Mouse (Mus musculus) naive thymus-derived CD4-positive, alpha-beta T cell, adult 2 months (primary cell): ENCODE measurements around the gene Supv3l1.
"Not testable (repeated sequence)": the region's sequence is repeated elsewhere in the genome, so short reads cannot be mapped to it uniquely, and the experiment has no call there.

ENCODE experiments used
- DNase-seq: peaks from one replicate; pipeline ENCODE4 v3.0.0-alpha.2; 2011; ENCODE audit warnings: low read depth

Gene Supv3l1

GRCm38 (mm10) chr10:62449364-62450279 lies at the start of gene Supv3l1, which contains the start of gene 4930507D05Rik:
TSS of gene Supv3l1 (minus strand) at chr10:62449738.
TSS of gene 4930507D05Rik (plus strand) at chr10:62449489.
- peak; percentile 96 for DNase-seq

DNA sequence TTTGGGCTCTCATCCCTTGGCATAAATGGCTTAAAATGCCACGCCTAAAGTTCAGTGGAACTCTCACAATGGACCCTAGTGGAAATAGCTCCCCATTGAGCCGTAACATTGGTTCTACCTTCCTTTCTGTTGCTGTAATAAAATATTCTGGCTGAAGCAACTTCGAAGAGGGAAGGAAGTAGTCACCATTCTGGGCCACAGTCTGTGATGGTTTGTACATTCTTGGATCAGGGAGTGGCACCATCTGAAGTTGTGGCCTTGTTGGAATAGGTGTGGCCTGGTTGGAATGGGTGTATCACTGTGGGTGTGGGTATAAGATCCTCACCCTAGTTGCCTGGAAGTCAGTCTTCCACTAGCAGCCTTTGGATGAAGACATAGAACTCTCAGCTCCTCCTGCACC lies 42.1 kb upstream of the Supv3l1 start:
- not testable (repeated sequence) for DNase-seq

DNA sequence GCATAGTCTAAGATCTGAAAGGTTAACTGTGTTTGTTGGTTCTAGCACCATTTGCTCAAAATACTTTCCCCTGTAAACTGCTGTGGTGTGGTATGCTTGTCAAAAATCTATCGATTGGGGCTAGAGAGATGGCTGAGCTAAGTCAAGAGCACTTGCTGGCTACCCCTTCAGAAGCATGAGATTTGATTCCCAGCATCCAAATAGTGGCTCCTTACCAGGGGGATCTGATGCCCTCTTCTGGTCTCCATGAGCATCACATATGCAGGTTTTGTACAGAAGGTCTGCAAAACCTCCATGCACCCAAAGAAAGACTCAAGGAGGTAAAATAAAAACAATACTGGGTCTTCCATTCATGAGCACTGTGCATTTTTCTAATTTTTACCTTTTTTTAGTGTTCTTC lies 38.7 kb upstream of the Supv3l1 start:
- peak; percentile 71 for DNase-seq

GRCm38 (mm10) chr10:62486618-62487415 lies 37.3 kb upstream of the Supv3l1 start, which contains the start of gene Vps26a:
TSS of gene Vps26a (minus strand) at chr10:62486805.
- peak; percentile 98 for DNase-seq

DNA sequence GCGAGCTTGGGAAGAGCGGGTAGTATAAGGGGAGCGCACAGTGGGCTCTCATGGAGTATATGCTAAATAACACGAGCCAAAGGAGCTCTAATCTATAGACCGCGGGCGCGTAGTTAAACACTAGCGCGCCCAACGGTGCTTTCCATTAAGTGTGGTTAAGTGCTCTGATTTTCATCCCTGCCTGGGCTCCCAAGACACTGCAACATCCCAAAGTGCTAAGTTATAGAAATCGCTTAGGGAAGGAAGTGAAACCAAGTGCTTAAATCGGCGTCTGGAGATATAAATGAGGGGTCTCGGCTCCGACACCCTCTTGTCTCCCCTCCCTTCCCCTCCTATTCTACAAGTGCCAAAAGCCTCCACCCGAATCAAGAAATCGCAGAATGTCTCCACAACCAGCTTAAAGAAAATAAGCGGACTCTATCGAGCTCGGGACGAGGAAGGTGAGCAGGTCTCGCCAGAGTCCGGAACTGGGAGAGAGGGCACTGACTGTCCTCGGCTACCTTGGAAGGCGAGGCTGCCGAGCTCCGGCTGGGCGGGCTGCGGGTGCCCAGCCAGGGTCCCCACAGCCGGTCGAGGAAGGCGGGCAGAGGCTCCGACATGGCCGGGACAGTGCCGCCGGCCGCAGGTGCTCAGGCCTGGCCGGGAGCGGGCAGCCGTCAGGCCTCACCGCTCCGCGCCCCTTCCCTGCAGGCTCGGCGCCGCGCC lies 36.5 kb upstream of the Supv3l1 start:
- DNase-seq: peak; percentile 66

DNA sequence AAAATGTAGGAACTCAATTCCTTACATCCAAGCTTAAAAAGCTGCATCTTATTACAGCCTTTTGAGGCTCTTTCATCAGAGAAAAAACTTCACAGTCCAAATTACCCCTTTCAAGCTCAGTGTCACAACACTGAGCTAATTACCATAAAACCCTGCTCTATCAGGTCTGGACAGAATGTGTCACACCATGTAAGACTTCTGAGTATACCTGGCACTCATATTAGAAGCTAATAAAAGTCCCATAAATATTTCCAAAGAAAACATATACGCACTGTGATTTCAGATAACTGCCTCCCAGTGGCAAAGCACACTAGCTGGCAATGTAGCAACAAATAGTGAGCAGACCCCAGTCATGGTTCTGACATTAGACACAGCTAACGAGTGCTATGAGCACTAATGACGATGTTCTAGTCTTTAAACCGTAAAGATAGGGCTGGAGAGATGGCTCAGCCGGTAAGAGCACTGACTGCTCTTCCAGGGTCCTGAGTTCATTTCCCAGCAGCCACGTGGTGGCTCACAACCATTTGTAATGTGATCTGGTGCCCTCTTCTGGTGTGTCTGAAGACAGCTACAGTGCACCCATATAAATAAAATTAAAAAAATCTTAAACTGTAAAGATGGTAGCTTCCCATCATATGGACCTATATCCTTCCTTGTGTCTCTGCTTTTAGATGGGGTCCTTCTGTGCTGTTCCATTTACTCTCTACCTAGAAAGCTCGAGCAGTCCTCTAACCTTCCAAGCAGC lies 31.7 kb upstream of the Supv3l1 start:
- DNase-seq: no peak

GRCm38 (mm10) chr10:62476980-62477379 lies 27.4 kb upstream of the Supv3l1 start:
- no peak for DNase-seq

- no peak for DNase-seq
Observed at GRCm38 (mm10) chr10:62474944-62475343, 25.4 kb upstream of the Supv3l1 start.

DNA sequence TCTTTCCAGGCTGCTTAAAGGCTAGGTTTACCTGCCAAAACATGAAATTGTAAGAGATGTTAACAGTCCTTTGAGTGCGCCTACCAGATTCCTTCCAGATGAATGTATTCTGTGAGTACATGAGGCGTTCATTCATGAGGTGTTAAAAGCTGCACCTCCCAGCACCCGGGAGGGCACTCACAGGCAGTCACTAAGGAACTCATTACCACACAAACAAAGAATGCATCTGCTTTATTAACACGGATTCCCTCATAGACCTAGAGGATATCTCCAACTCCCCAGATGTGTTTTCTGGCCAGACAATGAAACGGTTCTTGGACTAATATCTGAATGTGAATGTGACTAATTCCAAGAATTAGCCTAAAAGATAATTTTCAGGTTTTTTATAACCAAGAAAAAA lies 21.6 kb upstream of the Supv3l1 start:
- DNase-seq: no peak

DNA sequence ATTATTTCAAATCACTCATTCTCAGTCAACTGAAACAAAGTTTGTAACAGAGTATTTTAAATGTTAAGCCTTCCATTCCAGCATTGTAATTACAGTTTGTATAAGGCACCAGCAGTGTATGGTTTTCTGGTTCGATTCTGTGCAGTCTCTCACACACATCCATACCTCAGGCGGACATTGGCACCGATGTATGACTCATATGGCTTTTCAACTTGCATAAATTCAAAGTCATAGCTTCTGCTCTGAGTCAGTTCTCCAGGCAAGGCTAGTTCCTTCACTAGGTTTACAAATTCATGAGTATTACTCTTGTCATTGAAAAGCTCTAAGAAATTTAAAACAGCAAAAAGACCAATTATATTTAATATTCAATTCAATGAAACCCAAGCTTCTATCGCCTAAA lies 20.2 kb upstream of the Supv3l1 start:
- DNase-seq: no peak

- no peak for DNase-seq
Observed at GRCm38 (mm10) chr10:62461321-62461720, 11.8 kb upstream of the Supv3l1 start.

DNA sequence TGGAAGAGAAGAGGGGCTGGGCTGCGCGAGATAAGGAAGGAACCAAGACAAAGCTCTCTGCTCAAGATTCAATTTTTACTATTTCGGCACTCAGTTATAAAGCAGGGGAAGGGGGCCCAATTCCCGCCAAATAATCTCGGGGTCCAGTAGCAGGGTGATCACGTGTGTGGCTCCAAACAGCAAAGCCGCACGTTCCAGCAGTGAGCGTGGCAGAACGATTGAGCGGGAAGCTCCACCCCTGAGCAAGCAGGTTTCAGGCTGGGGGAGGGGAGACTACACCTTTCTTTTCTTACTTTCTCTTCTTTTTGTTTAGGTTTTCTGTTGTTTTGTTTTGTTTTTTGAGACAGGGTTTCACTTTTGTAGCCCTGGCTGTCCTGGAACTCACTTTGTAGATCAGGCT lies 2.5 kb upstream of the Supv3l1 start:
- DNase-seq: not testable (repeated sequence)

DNA sequence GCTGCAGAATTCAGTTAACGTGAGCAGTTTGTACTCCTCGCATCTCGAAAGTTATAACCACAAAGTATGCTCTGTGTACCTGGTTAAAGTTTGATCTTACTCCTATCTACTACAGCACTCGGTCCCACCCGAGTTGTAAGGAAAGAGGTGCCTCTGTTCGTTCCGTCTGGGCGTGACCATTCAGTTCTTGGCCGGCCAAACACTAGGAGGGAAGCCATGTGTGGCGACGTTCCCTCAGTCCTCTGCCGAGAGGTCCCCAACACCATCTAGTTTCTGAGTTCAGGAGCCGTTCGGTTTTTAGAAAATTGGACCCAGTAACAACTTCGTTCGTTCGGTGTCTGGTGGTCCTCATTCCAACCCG lies 722 bp upstream of the Supv3l1 start:
- DNase-seq: no peak

DNA sequence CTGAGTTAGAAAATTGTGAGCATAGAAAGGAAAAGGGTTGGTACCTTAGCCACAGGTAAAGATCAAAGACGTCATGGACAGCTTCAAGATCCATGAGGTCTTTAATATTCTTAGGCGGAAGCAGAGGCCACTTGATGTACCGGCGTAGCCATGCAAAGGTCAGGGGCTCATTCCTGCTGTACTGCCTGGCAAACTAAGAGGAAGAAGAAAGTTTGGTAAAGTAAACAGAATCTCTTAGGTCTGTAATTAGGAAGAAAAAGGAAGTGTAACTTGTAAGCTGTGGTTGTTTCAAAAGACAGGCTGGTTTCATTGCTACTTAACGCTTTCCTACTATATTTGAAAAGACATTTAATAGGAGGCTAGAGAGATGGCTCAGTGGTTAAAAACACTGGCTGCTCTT lies 19.1 kb downstream of the Supv3l1 start:
- no peak for DNase-seq

- DNase-seq: no peak
Observed at GRCm38 (mm10) chr10:62425081-62425871, 24.3 kb downstream of the Supv3l1 start.

DNA sequence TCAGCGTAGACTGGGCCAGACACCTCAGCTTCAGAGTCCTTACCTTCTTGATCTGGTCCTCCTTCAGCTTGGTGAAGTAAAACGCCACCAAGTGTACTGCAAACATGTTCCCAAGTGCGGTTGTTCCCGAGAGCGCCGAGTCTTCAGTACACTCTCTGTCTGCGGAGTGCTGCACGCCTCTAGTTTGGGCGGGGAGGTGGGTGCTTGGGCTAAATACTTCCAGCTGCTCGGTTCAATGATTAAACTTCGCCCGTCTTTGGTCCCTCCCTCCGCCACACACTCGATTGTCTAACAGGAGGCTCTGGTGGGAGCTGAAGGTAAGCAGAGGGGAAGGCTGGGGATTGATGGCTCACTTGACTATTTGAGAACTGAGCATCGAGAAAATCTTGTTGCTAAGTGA lies 27.3 kb downstream of the Supv3l1 start, which contains the start of gene Hkdc1:
Hkdc1 (minus strand) TSS at position 237 of the 400 bp plus-strand sequence.
- no peak for DNase-seq

DNA sequence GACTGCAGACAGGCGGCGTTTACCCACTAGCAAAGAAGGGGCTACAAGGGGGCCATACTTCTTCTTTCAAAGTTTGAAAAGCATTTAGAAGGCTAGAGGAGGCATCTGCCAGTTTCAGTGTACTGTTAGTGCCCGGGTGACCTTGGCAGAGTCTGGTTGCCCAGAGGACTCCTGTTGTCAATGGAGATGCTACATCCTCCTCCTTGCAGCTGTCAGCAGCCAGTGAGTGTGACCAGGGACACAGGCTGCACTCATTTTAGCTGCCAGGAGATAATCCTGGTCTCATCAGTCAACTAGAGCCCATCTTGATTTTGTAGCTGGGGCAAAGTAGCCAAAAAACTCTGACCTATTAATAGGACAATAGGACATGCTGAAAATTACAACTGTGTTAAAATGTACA lies 28.4 kb downstream of the Supv3l1 start:
- DNase-seq: no peak

- no peak for DNase-seq
Observed at GRCm38 (mm10) chr10:62420399-62420798, 29.1 kb downstream of the Supv3l1 start.

DNA sequence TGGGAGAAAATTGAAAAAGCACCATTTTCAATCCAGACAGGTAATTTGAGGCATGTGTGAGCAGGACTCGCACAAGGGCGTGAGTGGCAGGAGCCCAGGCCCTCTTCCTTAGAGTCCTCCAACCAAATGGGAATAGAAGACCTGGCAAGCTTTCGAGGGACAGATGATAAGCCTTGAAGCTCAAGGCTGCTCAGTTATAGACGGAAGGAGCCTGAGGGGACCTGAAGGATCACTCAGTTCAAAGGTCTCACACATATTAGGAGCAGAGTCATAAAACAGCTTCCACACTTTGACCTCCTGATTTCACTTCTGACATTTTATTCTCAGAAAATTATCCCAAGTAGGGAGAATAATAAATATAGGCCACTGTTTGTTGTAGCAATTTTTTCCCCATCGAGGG lies 30.1 kb downstream of the Supv3l1 start:
- no peak for DNase-seq

DNA sequence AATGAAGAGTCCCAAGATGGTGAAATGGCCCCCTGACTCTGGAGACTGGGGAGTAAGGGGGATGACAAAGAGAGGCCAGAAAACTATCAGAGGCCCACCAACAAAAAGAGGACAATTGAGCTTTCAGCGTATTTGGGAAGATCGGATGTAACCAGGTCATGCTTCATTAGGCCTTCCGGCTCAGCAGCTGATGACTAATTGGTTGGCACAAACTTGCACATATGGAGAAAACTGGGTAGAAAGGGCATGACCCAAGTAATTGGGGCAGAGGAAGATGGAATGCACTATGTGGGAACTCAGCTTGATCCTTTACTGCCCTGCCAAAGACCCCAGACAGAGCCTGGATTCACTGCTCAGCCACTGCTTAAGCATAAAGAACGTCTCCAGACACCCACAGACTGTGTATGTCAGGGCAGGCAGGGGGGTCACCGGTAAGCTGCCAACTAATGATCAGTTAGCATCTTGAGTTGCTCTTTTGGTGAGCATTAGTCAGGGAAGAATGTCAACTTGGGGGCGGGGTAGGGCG lies 30.6 kb downstream of the Supv3l1 start:
- no peak for DNase-seq
